Mouse (Mus musculus) G1E (cell line): ENCODE data around the gene D5Ertd579e. TPM values are rescaled to one million over a fixed set of nuclear protein-coding genes. Genes with fewer than 3 reads are reported as not detected.

Experiments
- ATAC-seq: 2 replicates; pipeline ENCODE4 v1.8.0; 2016; ENCODE audit warnings: mild to moderate bottlenecking; ENCODE audit not compliant: insufficient number of reproducible peaks, poor library complexity, low FRiP score, severe bottlenecking; ENCODE audit errors: extremely low read depth
- DNase-seq: peaks from one replicate; pipeline ENCODE4 v3.0.0; 2012; ENCODE audit warnings: low spot score
- H3K27me3 ChIP-seq: 2 replicates; pipeline ENCODE4 v1.6.1; 2012; ENCODE audit warnings: mild to moderate bottlenecking, low read length, inconsistent platforms; ENCODE audit not compliant: insufficient read depth
- H3K36me3 ChIP-seq: replicated peaks from 2 replicates; pipeline ENCODE3; 2012; ENCODE audit warnings: mild to moderate bottlenecking, inconsistent platforms
- H3K4me1 ChIP-seq: 2 replicates; pipeline ENCODE4 v1.6.1; 2012; ENCODE audit warnings: low read depth, low read length, inconsistent platforms, mixed read lengths; ENCODE audit not compliant: insufficient read depth
- H3K4me3 ChIP-seq: 2 replicates; pipeline ENCODE4 v1.5.1; 2012; ENCODE audit warnings: low read depth, mild to moderate bottlenecking, inconsistent platforms, low read length, moderate library complexity, mixed read lengths
- H3K9me3 ChIP-seq: replicated peaks from 2 replicates; pipeline ENCODE4 v1.6.1; 2012; ENCODE audit warnings: inconsistent platforms
- CTCF ChIP-seq: IDR thresholded peaks from 2 replicates; pipeline ENCODE4 v1.5.1; 2012; ENCODE audit warnings: low read depth, low read length, inconsistent platforms, mixed read lengths
- GATA1 ChIP-seq: IDR thresholded peaks from 2 replicates; pipeline ENCODE4 v1.6.1; 2012; ENCODE audit warnings: borderline replicate concordance, low read length, inconsistent platforms, mixed read lengths
- GATA2 ChIP-seq: IDR thresholded peaks from 2 replicates; pipeline ENCODE4 v1.6.1; 2012; ENCODE audit warnings: low read depth, low read length, inconsistent platforms, borderline replicate concordance
- POLR2AphosphoS5 ChIP-seq: IDR thresholded peaks from 2 replicates; pipeline ENCODE4 v1.6.1; 2012; ENCODE audit warnings: low read depth, low read length, inconsistent platforms; ENCODE audit not compliant: insufficient replicate concordance
- TAL1 ChIP-seq: conservative IDR thresholded peaks from 2 replicates; pipeline ENCODE4 v1.6.1; 2012; ENCODE audit warnings: low read depth, low read length, inconsistent platforms, mixed read lengths
- polyA plus RNA-seq: library from polyadenylated mRNA; stranded (reverse); fragments of >175 nt; gene quantifications from 2 replicates; pipeline ENCODE4 v1.2.3, GENCODE M21; 2012
- total RNA-seq, 2 experiments: library from RNA; stranded (forward) in 1 of 2; stranded (reverse) in 1 of 2; fragments of 200-1000 nt in 1 of 2; fragments of >200 nt in 1 of 2; fragmentation: Nextera tagmentation in 1 of 2; gene quantifications; 2 replicates each; pipeline ENCODE4 v1.2.3; 2014 to 2017

Gene D5Ertd579e
- total and polyA plus RNA-seq, 3 experiments = 3.5 to 39.4 (median 27.5) TPM

- no peak for DNase-seq
- peaks cover 47% of the 10 kb centered on the region for H3K27me3 ChIP-seq
- H3K4me3 ChIP-seq = no peak overlapping the region
These were observed 27.5 kb upstream of the D5Ertd579e start for GRCm38 (mm10) chr5:36723356-36723755.

GRCm38 (mm10) chr5:36722415-36722856, 26.6 kb upstream of the D5Ertd579e start:
- H3K9me3 ChIP-seq = no peaks in the 10 kb centered on the region
- peaks cover 81% of the 10 kb centered on the region for H3K4me1 ChIP-seq
- peak; percentile 25; the same call in 1 of the 2 replicates for TF ChIP-seq TAL1
- no peak for TF ChIP-seq POLR2AphosphoS5
- no peak for TF ChIP-seq CTCF
- TF ChIP-seq GATA2 = no peak
- TF ChIP-seq GATA1 = no peak
- H3K36me3 ChIP-seq = no peaks in the 10 kb centered on the region
- H3K4me3 ChIP-seq = peak overlapping the region; percentile 49; the same call in 1 of the 2 replicates
- peak; percentile 72 for ATAC-seq
- peaks cover 47% of the 10 kb centered on the region for H3K27me3 ChIP-seq
- peak; percentile 49 for DNase-seq

More at GRCm38 (mm10) chr5:36723356-36723755, 27.5 kb upstream of the D5Ertd579e start:
- H3K36me3 ChIP-seq = no peaks in the 10 kb centered on the region
- H3K9me3 ChIP-seq = no peaks in the 10 kb centered on the region
- peaks cover 77% of the 10 kb centered on the region for H3K4me1 ChIP-seq
- TF ChIP-seq CTCF = no peak
- no peak for TF ChIP-seq GATA2
- no peak for TF ChIP-seq POLR2AphosphoS5
- no peak for TF ChIP-seq GATA1
- no peak for ATAC-seq

DNA sequence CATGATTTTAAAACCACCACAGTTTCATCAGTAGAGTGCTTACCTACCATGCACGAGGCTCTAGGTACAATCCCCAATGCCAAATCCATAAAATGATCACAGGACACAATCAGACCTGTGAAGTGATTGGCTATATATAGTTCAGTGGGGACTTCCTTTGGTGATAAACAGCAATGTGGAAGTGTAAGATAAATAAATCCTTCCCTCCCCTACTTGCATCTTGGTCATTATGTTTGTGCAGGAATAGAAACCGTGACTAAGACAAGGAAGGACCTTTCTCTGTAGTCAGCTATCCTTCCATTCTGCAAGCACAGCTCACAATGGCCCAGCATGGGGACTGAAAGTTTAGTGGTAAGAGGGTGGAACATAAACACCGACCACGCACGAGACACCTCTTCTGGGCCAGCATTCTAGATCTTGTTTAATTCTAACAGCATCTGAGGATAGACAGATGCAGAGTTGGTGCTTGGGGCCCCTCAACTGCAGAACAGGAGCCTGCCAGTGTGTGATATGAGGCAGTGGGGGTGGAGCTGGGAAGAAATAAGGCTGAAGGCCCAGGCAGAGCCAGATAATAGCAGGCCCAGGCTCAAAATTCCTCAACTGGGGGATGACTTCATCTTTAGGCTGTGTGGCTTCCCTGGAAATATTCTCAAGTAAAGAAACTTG, 25.0 kb upstream of the D5Ertd579e start:
- Histone ChIP-seq H3K4me3 (peak overlapping the region; percentile 5; the same call in 1 of the 2 replicates), H3K36me3 (no peaks in the 10 kb centered on the region), H3K27me3 (peaks cover 46% of the 10 kb centered on the region), H3K9me3 (no peaks in the 10 kb centered on the region), H3K4me1 (peaks cover 68% of the 10 kb centered on the region)
- TF ChIP-seq POLR2AphosphoS5 (no peak), TAL1 (peak; percentile 61)
- ATAC-seq = peak; percentile 73
- DNase-seq = peak; percentile 53

DNA sequence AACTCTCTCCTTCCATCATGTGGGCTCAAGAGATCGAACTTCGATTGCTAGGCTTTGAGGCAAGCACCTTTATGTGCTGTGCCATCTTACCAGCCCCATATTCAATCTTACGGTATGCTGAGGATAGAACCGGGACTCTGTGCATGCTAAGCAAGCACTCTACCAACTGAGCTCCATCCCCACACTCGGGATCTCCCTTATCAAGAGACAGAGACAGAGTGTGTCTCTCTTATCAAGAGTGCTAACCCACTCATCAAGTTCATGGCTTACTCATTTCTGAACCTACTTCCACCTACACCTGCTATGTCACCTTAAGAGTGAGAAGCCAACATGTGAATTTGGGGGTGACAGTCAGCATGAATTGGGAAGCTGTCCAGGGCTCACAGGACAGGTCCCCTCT, 24.4 kb upstream of the D5Ertd579e start:
- H3K9me3 ChIP-seq = no peaks in the 10 kb centered on the region
- peaks cover 66% of the 10 kb centered on the region for H3K4me1 ChIP-seq
- ATAC-seq = no peak
- H3K36me3 ChIP-seq = no peaks in the 10 kb centered on the region
- DNase-seq = no peak
- TF ChIP-seq TAL1 = no peak
- TF ChIP-seq GATA1 = no peak
- peak overlapping the region; percentile 5; the same call in 1 of the 2 replicates for H3K4me3 ChIP-seq
- H3K27me3 ChIP-seq = peaks cover 50% of the 10 kb centered on the region

- Histone ChIP-seq H3K9me3 (no peaks in the 10 kb centered on the region), H3K4me3 (no peak overlapping the region; the same call in 1 of the 2 replicates), H3K36me3 (no peaks in the 10 kb centered on the region), H3K27me3 (peaks cover 56% of the 10 kb centered on the region), H3K4me1 (peaks cover 66% of the 10 kb centered on the region)
- DNase-seq = no peak
- no peak for ATAC-seq
- TF ChIP-seq POLR2AphosphoS5 (no peak), GATA1 (no peak), GATA2 (no peak), TAL1 (no peak), CTCF (no peak)
These were observed 23.8 kb upstream of the D5Ertd579e start for GRCm38 (mm10) chr5:36719601-36720000.

DNA sequence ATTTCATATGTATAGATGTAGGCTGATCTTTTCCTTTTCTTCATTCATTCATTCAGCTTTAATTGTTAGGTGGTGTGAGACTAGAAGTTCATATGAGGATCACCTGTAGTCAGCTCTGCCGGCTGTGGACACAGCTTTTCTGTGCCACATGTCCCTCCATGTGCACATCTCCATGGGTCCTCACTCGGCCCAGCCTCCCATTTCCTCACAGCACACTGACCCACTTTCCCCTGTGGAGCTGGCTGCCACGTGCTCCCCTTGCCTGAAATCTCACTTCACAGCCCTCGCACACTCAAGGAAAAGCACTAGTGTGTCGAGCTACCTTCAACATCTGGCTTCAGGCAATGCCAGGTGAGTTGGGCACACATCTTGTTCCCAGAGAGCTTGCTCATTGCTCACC, 23.3 kb upstream of the D5Ertd579e start:
- TF ChIP-seq TAL1 (no peak), CTCF (no peak), GATA1 (no peak), GATA2 (no peak), POLR2AphosphoS5 (no peak)
- no peaks in the 10 kb centered on the region for H3K9me3 ChIP-seq
- ATAC-seq (no peak), DNase-seq (no peak)
- H3K36me3 ChIP-seq = no peaks in the 10 kb centered on the region
- peaks cover 63% of the 10 kb centered on the region for H3K4me1 ChIP-seq
- no peak overlapping the region; the same call in 1 of the 2 replicates for H3K4me3 ChIP-seq
- peaks cover 55% of the 10 kb centered on the region for H3K27me3 ChIP-seq
